Mouse (Mus musculus) heart, postnatal 4 days (tissue): Measurements from ENCODE around the gene Itgal. TPM values are rescaled to one million over a fixed set of nuclear protein-coding genes. Genes with fewer than 3 reads are reported as not detected.
"Not testable (repeated sequence)": the region's sequence is repeated elsewhere in the genome, so short reads cannot be mapped to it uniquely, and the experiment has no call there.

ENCODE experiments used
- DNase-seq: peaks from one replicate; pipeline ENCODE4 v3.0.0; 2021
- total RNA-seq, 2 experiments: library from RNA; stranded (reverse); gene quantifications; 2 replicates each; pipeline ENCODE4 v1.2.3; 2021

The Itgal gene
- total RNA-seq, 2 experiments from 2014 or later, result 2.3 TPM

DNA sequence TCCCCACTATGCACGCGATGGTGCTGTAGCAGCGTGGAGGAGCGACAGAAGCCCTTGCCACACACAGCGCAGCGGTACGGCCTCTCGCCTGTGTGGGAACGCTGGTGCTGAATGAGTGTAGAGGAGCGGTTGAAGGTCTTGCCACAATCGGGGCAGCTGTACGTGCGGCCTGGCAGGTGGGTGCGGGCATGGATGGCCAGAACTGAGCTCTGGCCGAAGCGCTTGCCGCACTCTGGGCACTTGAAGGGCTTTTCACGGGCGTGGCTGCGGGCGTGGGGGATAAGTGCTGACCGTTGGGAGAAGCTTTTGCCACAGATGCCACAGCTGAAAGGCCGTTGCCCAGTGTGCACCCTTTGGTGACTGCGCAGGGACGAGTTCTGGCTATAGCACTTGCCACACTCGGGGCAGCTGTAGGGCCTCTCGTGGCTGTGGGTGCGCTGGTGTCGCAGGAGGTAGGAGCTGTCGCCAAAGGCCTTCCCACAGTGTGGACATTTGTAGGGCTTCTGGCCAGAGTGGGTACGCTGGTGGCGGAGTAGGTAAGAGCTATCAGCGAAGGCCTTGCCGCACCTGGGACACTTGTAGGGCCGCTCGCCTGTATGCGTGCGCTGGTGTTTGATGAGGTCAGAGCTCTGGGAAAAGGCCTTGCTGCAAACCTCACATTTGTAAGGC is 47.4 kb downstream of the Itgal start:
- DNase-seq, result no peak

DNA sequence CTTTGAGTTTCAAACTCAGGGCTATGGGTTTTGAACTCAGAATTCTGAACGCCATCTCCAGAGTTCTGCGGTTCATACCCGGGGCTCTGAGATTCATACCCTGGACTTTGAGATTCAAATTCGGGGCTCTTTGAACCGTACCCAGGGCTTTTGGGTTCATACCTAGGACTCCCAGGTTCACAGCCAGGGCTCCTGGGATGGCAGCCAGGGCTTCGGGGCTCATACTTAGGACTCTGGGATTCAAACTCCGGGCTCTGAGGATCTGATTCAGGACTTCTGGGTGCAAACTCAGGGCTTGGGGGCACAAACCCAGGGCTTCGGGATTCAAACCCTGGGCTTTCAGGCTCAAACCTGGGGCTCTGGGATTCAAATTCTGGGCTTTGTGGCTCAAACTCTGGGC is 48.3 kb downstream of the Itgal start:
- no peak for DNase-seq

DNA sequence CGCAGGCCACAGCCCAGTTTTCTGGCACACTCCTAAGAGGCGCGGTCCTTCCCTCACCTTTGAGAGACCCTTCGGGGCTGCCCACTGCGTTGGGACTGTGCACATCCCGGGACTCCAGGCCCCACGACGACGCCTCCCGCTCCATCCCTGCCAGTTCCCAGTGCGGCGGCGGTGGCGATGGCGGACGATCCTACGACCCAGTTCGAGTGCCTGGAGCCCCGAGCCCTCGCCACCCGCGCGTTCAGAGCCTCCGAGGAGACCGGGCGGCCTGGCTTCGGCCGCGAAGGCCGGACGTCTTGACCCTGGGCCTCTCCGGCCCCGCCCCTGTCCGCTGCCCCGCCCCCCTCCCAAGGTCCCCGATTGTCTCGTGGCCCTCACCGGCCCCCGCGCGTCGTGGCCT is 49.0 kb downstream of the Itgal start:
- peak; percentile 67 for DNase-seq

GRCm38 (mm10) chr7:127345512-127346325 is 49.7 kb downstream of the Itgal start, which contains the start of gene Zfp768:
Gene Zfp768 (minus strand): TSS chr7:127345589.
- peak; percentile 98 for DNase-seq

- DNase-seq, result no peak
Observed at GRCm38 (mm10) chr7:127346676-127347075, 50.6 kb downstream of the Itgal start.

- no peak for DNase-seq
Observed at GRCm38 (mm10) chr7:127351230-127352004, 55.4 kb downstream of the Itgal start.

- DNase-seq, result no peak
Observed at GRCm38 (mm10) chr7:127355796-127356195, 59.7 kb downstream of the Itgal start.

GRCm38 (mm10) chr7:127357871-127358270 is 61.8 kb downstream of the Itgal start:
- no peak for DNase-seq

DNA sequence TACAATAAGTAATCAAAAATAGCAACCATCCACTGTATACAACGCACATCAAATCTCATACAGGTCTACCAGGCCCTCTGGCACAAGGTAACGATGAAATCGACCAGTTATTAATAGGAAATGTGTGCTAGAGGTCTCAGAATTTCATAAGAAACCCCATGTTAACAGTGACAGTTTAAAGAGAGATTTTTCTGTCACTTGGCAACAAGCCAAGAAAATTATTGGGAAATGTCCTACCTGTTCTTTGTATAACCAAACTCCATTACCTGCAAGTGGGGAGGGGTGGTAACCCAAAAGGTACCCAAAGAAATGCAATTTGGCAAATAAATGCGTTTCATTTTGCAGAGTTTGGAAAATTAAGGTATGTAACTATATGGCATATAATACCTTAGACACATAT is 62.4 kb downstream of the Itgal start:
- DNase-seq, result no peak

- DNase-seq, result no peak
Observed at GRCm38 (mm10) chr7:127360265-127360664, 64.2 kb downstream of the Itgal start.

- no peak for DNase-seq
Observed at GRCm38 (mm10) chr7:127361449-127361848, 65.4 kb downstream of the Itgal start.

DNA sequence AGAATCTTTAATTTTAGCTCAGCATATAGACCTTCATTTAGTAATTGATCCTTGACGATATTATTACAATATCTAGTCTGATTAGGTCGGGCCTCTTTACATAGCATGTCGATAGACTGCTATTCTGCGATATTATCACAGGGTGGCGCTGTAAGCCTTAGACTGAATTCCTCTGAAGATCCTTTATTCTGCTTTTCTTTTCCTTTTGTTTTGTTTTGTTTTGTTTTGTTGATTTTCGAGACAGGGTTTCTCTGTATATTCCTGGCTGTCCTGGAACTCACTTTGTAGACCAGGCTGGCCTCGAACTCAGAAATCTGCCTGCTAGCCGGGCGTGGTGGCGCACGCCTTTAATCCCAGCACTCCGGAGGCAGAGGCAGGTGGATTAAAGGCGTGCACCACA is 66.4 kb downstream of the Itgal start:
- peak; percentile 35 for DNase-seq

DNA sequence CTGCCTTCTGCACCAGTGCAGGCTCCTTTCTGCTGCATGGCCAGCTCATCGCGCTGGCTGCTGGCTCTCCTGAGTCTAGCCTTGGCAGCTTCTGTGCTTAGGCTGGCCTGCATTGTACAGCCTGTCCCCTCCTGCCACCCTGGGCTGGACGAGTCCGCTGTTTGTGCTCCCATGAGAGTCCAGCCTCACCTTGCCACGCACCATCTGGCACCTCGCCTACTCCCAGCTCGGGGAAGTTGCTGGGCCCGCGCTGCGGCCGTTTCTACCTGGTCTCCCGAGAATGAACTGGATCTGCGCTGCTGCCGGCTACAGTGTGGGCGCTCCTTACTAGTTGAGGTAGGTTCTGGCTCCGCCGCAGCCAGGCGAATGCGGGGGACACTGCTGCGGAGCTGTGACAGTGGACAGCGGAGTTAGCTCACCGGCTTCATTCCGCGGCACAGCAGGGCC is 67.4 kb downstream of the Itgal start:
- peak; percentile 28 for DNase-seq

GRCm38 (mm10) chr7:127364166-127364565 is 68.1 kb downstream of the Itgal start:
- DNase-seq, result no peak

DNA sequence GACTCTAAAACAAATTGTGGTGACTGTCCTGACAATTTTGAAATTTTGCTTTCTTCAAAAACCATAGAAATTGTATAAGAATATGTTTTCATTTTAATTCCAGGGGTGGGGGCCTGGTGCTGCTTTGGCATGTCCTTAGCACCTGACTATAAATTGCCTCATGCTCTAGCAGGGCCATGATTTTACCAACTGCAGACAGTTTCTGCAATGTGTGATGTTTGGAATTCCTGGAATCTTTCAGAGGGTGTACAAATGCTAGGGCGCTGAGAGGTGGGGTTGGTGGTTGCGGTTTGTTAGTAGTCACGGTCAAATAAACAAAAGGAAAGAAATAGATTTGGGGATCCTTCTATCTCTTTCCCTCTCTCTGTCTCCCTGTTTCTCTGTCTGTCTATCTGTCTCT is 70.2 kb downstream of the Itgal start:
- no peak for DNase-seq

GRCm38 (mm10) chr7:127371213-127371612 is 75.2 kb downstream of the Itgal start:
- DNase-seq, result no peak

GRCm38 (mm10) chr7:127371870-127372269 is 75.8 kb downstream of the Itgal start:
- not testable (repeated sequence) for DNase-seq

DNA sequence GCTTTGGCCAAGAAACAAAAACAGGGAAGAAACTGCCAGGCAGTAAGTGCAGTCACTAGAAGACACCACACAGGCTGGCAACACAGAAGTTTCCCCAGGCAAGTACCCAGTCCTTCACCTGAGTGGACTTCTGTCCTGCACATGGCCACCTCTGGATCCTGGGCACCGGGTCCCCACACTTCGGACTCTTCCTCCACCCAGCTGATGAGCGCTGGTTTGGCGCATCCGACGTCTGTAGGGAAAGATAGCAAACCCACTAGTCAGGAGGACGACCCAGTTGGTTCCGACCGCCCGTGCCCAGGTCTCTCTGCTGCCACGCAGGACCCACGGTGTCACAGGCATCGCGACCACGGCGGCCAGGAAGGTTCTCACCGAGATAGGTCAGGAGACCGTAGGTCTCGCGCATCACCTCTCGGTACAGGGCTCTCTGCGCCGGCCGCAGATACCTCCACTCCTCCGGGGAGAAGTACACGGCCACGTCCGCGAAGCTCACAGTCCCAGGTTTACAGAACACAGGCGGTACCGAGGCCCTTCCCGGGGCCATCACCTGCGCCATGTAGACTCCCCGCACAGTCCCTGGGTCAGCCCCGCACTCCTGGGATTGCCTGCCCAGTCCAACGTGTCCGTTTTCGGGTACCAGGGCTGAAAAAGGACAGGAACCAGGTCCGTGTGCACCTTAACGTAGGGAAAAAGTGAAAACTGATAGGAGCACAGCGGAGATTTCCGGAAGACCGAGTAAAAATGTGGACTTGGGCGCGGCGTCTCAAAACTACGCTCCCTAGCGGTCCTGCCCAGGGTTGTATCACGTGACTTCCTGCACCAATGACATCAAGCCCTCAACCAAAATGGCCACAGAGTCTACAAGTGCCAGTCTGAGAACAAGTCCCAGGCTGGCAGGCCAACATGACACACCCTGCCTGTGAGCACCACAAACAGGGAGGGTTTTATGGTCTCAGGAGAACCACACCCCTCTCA is 79.5 kb downstream of the Itgal start, which contains the start of gene Zfp747:
TSS of gene Zfp747 (minus strand) at position 780 of the 975 bp plus-strand sequence.
- peak; percentile 95 for DNase-seq

GRCm38 (mm10) chr7:127378310-127378921 is 82.4 kb downstream of the Itgal start:
- no peak for DNase-seq
